Mouse (Mus musculus) testis, postnatal 10 days (tissue): Measurements from ENCODE around the gene Pde6d.
"Not testable (repeated sequence)": the region's sequence is repeated elsewhere in the genome, so short reads cannot be mapped to it uniquely, and the experiment has no call there.

Experiments used
- DNase-seq: peaks from one replicate; pipeline ENCODE4 v3.0.0; 2021; ENCODE audit warnings: low spot score

Pde6d gene

DNA sequence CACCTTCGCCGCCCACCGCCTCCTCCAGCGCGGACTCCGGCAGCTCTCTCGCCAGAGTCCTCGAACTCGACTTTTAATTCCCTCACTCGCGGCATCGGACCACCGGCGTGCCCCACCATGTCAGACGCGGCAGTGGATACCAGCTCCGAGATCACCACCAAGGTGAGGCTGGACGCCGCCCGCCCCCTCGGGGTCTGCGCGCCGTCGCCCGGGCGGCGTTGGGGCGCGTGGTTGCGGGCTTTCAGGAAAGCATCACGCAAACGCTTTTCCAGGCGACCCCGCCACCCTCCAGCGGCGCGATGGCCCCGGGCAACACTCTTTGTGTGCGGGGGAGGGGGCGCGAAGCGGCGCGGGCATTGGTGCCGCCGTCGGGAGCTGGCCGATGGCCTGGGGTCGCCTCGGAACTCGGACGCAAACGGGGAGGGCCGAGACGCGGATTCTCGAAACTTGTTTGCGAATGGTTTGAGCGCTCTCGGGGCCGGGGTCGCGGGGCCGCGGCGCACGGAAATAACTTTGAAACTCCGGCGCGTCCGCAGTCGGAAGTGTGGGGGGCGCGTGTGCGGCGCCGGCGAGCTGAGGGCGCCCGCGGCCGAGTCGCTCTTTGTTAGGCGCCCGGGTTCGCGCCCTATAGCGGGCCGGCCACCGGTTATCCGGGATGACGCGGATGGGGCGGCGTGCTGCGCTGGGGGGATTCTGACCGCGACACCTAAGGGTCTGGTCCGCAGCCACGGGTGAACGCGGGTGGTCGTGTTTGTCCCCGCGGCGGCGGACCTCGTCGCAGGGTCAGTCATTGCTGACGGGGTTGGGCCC is 55.4 kb downstream of the Pde6d start:
- peak; percentile 80 for DNase-seq

DNA sequence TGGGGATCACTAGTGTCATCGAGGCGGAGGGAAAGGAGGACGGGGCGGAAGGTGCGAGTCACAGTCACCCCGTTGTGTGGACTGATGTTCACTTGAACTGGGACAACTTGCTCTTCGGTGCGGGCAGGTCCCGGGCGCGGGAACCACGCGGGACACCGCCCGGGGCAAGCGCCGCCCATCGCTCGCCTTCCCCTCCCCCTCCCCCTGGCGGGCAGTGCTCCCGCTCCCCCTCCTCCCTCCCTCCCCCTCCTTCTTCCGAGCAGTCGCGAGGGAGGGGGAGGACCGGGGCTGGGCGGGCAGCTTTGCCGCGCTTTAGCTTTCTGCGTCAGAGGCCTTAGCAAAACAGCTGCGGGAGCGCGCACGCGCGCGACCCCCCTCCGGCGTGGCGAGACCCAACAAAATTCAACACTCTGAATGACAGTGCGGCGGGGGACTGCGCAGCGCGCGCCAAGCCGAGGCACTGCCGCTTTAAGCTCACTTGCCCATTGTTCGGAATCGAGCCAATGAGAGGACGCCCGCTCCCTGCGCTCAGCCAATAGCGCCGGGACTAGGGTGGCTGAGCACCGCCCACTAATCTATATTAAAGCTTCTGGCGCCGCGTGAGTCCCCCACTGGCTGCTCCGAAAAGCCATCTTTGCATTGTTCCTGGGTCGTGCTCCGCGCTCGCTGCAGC is 56.2 kb downstream of the Pde6d start, which contains the start of gene Ptma:
Gene Ptma, plus strand, starts transcription at position 611 of the 673 bp plus-strand sequence.
- DNase-seq, result peak; percentile 99

DNA sequence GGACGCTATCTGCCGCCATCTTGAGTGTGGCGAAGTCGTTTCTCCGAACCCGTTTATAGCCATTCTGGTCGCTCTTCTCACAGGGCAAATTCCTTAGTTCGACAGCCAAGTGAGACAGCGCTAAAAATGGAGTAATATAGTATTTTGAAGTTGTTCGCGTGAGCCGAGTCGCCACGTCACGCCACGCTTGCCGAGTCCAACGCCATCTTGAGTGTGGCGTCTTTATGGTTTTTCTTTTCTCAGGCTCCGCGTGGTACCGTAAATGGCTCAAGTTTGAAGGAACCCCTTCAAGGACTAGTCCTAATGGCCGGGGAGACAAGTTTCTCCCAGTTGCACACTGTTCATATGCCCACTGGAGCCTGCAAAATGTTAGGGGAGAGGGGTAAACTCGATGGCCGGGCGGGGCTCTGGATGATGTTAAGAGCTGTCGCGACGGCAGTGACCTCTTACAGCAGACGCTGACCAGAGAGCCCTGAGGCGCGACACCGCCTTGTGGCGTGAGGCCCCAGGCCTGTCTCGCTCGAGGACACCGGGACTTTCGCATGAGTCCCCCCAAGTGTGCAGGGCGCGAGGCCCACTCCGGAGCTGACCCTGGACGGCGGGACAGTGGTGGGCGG is 56.8 kb downstream of the Pde6d start:
- DNase-seq, result no peak

DNA sequence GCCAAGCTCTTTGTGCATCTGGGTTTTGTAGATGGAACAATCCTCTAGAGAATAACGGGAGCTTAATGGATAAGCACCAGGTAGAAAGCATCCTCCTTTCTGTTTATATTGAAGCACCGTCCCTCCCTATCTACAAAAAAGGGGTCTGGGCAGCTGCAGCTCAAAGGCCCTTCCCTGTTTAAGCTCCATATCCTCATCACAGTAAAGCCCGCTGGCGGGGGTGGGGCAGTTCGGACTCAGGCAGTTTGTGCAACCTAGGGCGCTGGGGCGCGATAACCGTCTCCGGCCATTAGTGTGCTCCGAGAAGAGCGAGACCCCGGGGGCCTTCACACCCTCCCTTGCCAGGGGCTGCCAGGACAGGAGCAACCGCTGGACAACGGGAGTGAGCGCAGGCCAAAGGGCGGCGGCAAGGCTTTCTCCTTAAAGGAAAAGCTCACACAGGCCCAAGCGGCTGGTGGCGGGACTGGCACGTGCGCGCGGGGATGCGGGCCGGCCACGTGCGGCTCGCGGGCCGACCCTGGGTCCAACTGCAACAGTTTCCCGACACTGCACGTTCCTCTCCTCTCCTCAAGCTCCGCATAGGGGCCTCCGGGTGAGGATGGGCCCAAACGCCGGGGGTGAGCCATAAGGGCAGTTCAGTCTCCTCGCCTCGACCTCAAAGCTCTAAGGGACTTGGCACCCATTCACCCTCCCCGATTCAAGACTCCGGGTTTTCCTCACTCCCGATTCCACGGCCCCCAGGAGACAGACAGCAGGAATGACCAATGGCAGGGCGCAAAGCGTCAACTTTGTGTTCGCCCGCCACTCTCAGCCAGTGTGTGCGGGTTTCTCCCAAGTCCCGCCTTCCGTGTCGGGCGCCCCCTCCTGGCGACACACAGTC is 57.6 kb downstream of the Pde6d start:
- peak; percentile 100 for DNase-seq

DNA sequence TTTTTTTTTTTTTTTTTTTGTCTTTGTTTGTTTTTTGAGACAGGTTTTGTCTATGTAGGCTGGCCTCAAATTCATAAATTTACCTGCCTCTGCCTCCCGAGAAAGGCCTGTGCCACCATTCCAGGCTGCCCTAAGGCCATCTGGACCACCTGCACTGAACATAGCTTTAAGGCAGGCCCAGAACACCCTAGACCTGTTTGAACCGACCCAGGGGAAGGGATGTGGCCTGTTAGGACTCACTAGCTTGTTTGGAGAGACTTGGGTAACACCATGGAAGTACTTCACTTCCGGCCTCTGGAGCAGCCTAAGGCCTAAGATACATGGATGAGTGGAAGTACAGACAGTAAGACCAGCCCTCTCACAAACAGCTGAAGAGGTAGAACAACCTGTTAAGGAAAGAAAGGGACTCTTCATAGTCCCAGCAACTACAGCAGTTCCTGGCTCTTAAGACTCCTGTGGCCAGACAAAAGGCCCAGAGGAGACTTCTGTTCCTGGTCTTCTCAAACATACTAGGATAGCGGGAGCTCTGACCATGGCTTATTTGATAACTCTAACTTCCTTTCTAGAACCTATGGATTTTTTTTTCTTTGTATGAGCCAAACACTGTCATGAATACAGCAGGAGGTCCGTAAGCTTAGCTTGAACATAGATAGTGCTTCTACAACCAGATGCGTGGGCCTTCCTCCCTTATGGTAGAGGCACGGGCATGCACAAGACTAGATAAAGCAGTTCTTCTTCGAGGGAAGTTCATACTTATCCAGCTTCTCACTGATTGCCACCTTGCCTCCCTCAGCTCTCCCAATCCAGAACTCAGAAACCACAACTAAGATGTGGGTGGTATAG is 58.4 kb downstream of the Pde6d start:
- DNase-seq, result no peak

DNA sequence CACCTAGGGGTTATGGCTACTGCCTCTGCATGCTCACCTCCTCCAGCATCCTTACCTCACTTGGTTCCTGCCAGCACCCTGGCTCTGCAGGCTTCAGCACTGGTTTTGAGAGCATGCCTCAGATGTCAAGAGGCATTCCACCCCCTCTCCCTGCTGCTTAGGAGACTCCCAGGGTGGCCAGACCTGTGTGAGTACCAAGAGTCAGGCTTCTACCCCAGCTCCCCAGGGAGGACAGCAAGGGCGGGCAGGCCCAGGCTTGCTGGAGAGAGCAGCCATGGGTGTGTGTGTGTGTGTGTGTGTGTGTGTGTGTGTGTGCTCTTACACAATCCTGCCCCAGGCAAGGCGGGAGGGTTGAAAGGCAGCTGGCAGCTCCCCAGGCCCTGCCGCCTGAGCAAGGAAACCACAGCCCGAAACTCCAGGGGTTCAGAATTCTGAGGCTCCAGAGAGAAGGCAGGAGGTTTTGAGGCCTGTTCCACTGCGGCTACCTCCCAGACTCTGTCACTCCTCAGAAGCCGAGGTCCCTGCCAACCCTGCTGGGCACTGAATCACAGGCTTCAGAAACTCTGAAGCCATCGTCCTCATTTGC is 60.0 kb downstream of the Pde6d start:
- peak; percentile 53 for DNase-seq

DNA sequence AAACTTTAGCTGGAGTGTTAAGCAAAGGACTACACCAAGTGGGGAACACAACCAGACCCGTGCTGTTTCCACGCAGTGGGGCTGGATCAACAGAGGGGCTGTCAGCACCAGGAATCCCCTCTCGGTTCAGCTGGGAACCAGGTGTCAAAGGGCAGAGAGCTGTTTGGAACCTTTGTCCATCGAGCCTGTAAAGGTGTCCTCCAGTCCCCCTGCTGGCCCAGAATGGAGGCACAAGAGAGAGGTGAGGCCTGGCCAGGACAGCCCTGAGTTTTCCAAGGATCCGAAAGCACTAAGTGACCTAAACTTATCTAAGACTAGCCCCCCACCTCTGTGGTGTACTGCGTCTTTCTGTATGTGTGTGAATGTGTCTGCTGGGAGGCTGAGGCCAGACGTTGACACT is 62.1 kb downstream of the Pde6d start:
- DNase-seq, result peak; percentile 79

DNA sequence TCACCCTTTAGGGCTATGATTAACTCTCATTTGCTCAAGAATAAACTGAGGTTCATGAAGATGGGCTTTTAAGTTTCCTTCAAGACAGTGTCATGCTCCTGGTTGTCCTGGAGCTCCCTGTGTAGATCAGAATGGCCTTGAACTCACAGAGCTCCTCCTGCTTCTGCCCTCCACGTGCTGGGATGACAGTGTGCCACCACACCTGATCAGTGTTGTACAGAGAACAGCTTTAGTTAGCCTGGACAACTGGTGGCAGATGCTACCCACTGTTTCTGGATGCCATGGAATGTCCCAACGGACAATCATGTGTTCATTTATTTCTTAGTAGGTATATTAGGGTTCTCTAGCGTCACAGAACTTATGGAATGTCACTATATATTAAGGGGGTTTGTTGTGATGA is 65.4 kb downstream of the Pde6d start:
- no peak for DNase-seq

DNA sequence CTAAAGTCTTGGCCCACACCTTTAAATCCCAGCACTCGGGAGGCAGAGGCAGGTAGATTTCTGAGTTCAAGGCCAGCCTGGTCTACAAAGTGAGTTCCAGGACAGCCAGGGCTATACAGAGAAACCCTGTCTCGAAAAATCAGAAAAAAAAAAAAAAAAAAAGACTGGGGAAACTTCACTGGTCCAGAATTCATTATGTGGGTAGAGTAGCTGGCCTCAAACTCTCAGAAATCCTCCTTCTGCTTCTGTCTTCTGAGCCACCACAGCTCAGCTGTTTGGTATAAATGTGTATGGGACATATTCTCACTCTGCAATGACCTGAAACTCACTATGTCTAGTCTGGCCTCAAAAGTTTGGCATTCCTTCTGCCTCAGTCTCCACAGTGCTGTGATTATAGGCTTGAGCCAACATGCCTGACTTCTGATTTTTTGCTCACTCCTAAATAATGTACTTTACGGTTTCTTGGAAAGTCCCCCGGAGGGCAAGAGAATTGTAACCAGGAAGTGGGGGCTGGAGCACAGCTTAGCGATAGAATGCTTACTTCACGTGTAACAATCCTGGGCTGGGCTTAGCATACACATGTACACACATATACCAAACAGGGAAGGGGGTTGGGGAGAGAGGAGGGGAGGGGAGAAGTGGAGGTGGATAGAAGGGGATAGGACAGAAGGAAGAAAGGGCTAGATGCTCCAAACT is 66.6 kb downstream of the Pde6d start:
- DNase-seq, result no peak

DNA sequence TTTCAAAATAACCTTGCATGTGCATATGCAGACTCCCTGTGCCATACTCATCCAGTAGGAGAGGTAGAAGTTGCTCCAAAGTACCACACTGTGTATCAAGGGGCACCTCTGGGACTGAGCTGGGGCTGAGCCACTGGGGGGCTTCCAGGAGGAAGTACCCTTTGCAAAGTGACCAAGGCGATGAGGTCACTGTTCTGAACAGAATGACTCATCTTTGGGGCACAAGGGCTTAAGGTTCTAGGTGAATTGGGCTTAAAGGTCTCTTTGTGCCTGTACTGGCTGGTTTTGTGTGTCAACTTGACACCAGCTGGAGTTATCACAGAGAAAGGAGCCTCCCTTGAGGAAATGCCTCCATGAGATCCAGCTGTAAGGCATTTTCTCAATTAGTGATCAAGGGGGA is 69.4 kb downstream of the Pde6d start:
- DNase-seq, result not testable (repeated sequence)

DNA sequence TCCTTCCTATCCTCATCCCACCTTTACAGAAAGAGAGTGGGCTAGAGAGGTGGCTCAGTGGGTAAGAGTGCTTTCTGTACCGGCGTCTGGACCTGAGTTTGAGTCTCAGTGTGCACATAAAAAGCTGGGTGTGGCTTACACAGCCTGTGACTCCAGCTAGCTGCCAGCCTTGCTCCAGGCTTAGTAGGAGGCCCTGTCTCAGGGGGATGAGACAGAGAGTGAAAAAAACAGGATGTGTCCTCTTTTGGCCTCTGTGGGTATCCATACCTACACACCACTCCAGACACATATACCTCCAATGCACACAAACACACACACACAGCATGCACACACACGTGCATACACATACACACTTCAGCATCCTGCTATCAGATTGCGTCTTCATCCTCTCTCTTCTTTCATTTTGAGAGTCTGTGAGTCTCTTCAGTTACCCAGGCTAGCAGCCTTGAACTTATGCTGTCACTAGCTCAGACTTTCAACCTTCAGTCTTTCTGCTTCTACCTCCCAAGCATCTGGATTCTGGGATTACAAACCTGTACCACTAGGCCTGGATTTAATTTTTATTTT is 70.2 kb downstream of the Pde6d start:
- no peak for DNase-seq

DNA sequence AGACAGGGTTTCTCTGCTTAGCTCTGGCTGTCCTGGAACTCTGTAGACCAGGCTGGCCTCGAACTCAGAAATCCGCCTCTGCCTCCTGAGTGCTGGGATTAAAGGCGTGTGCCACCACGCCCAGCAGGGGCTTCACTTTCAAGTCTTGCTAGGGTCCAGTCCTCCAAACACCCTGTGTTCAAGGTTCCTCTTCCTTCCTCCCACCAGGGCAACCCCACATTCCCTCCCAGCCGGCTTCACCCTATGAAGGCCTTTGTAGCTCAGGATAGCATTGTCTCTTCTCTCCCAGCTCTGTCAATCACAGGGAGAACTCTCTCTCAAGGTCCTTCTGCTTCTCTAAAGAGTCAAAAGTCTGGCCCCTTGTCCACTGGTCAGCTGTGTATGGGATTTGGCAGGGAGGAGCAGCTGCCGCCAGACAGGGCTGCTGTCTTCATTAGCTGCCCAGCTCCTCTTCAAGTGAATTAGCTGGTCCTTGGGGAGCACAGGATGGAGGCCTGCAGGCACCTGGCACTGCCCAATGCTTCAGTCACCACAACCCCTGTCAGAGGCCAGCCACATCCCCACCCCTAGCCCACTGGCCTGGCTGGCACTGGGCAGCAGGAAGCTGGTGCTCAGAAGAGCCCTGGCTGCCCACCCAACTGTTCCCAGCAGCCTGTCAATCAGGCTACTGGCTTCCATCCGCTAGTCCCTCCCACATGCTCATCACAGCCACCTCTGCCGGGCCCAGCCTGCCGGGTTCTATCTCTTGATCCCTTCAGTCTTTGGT is 71.6 kb downstream of the Pde6d start:
- no peak for DNase-seq

DNA sequence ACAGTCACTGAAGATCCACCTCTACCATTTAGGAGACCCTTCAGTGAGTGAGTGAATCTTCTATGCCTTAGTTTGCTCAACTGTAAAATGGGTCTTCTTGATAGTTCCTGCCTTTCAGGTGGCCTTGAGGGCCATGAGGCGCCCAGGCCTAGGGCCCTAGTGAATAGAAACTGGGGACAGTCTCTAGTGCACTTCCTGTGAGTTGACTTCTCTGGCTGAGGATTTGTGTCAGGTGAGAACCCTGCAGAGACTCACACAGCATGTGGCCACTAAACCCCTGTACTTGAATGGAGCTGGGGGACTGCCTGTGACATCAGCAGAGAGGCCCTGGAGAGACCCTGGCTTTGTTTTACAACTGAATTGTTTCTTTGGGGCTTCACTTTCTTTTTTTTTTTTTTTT is 72.2 kb downstream of the Pde6d start:
- no peak for DNase-seq

DNA sequence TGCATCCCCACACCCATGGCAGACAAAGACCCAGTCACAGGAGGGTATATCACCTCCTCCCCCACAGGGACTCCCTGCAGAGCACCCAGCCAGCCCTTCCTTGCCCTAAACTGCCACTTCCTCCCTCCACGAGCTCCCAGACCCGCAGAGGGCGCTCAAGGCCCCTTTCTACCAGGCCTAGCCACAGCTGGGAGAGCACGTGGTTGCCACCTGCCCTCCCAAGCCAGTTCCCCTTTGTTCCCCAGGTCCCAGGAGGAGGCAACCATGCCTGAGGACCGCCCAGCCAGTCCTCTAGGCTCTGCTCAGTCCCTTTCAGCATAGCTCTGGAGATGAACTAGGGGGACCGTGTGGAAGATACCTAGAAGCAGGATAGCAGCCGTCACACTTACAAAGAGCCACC is 73.0 kb downstream of the Pde6d start:
- peak; percentile 92 for DNase-seq

DNA sequence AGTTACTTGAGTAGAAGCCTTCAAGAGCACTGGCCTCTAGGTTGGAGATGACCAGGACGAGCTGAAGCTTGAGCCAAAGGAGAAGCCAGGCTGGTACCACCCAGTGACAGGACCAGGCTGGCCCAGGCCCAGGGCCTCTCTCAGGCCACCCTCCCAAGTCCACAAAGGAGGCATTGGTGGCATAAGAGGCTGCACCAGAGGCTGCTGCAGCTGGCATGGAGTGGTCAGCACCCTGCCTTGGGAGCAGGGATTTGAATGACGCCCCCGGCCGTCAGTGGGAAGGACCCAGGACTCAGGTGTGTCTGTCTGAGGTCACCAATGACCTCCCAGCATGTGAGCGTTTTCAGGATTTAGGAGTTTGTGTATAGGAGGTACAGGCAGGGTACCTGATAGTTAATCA is 74.6 kb downstream of the Pde6d start:
- DNase-seq, result peak; percentile 37

DNA sequence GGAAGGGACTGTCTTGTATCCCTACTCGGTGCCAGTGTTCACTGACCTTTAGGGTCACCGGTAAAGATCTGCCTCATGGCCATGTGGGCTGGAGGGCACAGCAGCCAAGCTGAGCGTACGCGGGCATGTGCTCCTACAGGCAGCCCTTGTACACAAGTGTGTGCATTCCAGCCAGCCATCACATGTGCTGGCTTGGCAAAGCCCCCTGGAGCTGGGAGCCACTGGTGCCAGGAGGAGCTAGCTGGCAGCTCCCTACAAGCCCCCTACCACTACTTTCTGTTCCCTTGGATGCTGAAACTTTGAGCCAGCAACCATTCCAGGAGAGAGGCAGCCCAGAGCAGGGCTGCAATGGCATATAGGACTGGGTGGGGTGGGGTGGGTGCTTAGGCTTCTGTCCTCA is 76.0 kb downstream of the Pde6d start:
- peak; percentile 36 for DNase-seq

DNA sequence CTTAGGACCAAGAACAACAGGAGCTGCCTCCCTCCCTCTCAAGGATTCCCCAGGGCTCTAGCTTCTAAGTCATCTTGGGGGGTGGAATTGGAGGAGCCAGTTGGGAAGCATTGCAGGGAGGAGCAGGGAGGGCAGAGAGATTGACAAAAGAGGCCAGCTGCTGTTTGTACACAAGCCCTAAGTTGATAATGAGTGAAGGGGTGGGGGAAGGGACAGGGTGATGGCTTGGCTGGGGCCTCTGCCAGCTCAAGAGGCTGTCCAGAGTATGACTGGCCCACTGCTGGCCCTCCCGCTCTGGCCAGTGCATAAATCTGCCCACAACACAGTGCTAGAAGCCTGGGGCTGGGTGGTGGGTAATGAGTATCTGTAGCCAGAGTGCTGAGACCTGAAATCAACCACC is 77.0 kb downstream of the Pde6d start:
- peak; percentile 46 for DNase-seq

DNA sequence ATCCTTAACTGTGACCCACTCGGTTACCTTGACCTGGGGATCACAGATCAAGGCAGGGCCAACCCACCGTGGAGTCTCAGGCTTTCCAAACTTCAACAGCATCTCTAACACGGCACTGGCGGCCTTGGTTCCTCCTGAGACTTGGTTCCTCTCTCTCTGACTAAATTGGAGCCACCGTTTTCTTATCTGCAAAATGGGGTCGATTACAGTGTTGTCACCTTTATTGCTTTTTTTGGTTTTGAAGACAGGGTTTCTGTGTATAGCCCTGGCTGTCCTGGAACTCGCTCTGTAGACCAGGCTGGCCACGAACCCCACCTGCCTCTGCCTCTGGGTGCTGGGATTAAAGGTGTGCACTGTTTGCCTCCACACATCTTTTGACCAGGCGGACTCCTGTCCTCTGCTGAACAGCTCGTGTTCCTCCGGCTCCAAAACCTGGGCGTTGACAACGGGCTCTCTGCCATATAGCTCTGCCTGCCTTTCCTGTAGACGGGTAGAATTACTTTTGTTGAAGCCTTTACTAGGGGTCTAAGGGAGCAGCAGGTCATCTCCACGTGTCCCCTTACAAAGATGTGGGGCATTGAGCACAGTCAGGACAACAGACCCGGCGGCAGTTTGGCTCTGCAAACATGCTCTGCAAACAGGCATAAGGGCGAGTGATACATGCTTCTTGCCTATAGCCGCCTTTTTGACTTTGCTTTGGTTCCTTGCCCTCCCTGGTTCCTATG is 77.6 kb downstream of the Pde6d start:
- DNase-seq, result peak; percentile 43
